Mouse (Mus musculus): ENCODE data around the gene Nat8f2. TPM values are rescaled to one million over a fixed set of nuclear protein-coding genes. Genes with fewer than 3 reads are reported as not detected.
A peak's percentile ranks its signal among the peaks of the same experiment; 100 is the strongest.
"Not testable (repeated sequence)": the region's sequence is repeated elsewhere in the genome, so short reads cannot be mapped to it uniquely, and the experiment has no call there.

The Nat8f2 gene
- total and polyA plus RNA-seq, 2 experiments from 2014 or later = 0.06 TPM; not detected in 1

GRCm38 (mm10) chr6:85851062-85851773 is 17.7 kb downstream of the Nat8f2 start:
- Histone ChIP-seq H3K4me2 (ENCODE audit: low read depth, low read length, poor library complexity, severe bottlenecking) (no peak overlapping the region), H3K9me3 (ENCODE audit: low read length) (no peaks in the 10 kb centered on the region), H3K36me3 (ENCODE audit: insufficient read depth, low read length) (no peaks in the 10 kb centered on the region), H3K27me3 (ENCODE audit: insufficient read depth, low read length) (no peaks in the 10 kb centered on the region), H3K4me3 (ENCODE audit: low read depth, low read length) (no peak overlapping the region), H3K27ac (ENCODE audit: low read depth, low read length) (no peak overlapping the region), H3K9ac (replicated peaks; ENCODE audit: low read length, poor library complexity, severe bottlenecking) (no peak overlapping the region), H3K4me1 (ENCODE audit: insufficient read depth, low read length) (no peaks in the 10 kb centered on the region; the same call in 1 of the 2 replicates)
- DNase-seq (ENCODE audit: low spot score) (no peak), ATAC-seq (ENCODE audit: low FRiP score) (no peak)
- TF ChIP-seq CTCF (IDR thresholded peaks at IDR 0.05) = no peak
- WGBS = 94% methylated on average over 7 of the region's 7 CpGs

DNA sequence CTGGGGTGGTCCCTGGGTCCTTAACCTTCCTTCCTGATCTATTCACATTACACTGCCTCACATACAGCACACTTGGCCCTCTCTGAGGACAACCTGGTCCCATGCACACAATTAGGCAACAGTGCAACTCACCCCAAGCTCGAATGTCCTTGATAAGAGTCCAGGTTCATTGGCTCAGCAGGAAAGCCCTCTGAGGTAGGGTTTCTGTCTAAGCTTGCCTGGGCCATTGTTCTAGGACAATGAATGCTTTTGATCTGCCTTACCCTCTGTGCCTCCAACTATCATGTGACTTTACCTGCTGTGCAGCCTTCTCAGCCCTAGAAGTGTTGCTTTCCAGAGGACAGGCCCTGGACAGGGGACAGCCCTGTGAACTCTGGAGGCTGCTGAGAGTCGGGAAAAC is 19.7 kb downstream of the Nat8f2 start:
- Histone ChIP-seq H3K27me3 (ENCODE audit: insufficient read depth, low read length) (no peaks in the 10 kb centered on the region), H3K27ac (ENCODE audit: low read depth, low read length) (no peak overlapping the region), H3K9ac (replicated peaks; ENCODE audit: low read length, poor library complexity, severe bottlenecking) (no peak overlapping the region), H3K9me3 (ENCODE audit: low read length) (no peaks in the 10 kb centered on the region), H3K4me2 (ENCODE audit: low read depth, low read length, poor library complexity, severe bottlenecking) (no peak overlapping the region), H3K36me3 (ENCODE audit: insufficient read depth, low read length) (no peaks in the 10 kb centered on the region), H3K4me3 (ENCODE audit: low read depth, low read length) (no peak overlapping the region), H3K4me1 (ENCODE audit: insufficient read depth, low read length) (no peaks in the 10 kb centered on the region; the same call in 1 of the 2 replicates)
- TF ChIP-seq CTCF (IDR thresholded peaks at IDR 0.05) = no peak
- ATAC-seq (ENCODE audit: low FRiP score) = no peak
- WGBS = 12% methylated on average over 2 of the region's 2 CpGs
- no peak for DNase-seq (ENCODE audit: low spot score)

- WGBS = 93% methylated on average over 4 of the region's 4 CpGs
- no peak for TF ChIP-seq CTCF (IDR thresholded peaks at IDR 0.05)
- Histone ChIP-seq H3K36me3 (ENCODE audit: insufficient read depth, low read length) (no peaks in the 10 kb centered on the region), H3K27me3 (ENCODE audit: insufficient read depth, low read length) (no peaks in the 10 kb centered on the region), H3K4me1 (ENCODE audit: insufficient read depth, low read length) (no peaks in the 10 kb centered on the region; the same call in 1 of the 2 replicates), H3K4me3 (ENCODE audit: low read depth, low read length) (no peak overlapping the region), H3K9me3 (ENCODE audit: low read length) (no peaks in the 10 kb centered on the region), H3K9ac (replicated peaks; ENCODE audit: low read length, poor library complexity, severe bottlenecking) (no peak overlapping the region), H3K4me2 (ENCODE audit: low read depth, low read length, poor library complexity, severe bottlenecking) (no peak overlapping the region), H3K27ac (ENCODE audit: low read depth, low read length) (no peak overlapping the region)
- ATAC-seq (ENCODE audit: low FRiP score) (no peak), DNase-seq (ENCODE audit: low spot score) (no peak)
Observed at GRCm38 (mm10) chr6:85848140-85848539, 20.8 kb downstream of the Nat8f2 start.

DNA sequence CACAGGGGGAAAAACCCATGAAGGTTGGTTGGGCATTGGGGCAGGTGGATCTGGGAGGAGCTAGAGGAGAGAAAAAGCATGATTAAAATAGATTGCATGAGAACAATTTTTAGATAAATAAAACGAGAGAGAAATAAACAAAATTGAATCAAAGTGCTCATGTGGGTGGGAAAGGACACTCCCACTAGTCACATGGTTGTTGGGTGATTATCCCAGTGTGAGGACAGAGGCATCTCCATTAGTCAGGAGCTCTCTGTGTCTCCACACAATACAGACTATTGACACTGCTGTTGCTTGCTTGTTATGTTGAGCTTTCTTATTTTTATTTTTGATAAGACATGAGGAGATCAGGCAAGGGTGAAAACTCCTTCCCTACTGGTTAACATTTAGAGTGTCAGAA is 22.0 kb downstream of the Nat8f2 start:
- no peak for ATAC-seq (ENCODE audit: low FRiP score)
- H3K4me1 ChIP-seq (ENCODE audit: insufficient read depth, low read length) = no peaks in the 10 kb centered on the region; the same call in 1 of the 2 replicates
- H3K36me3 ChIP-seq (ENCODE audit: insufficient read depth, low read length) = no peaks in the 10 kb centered on the region
- H3K27me3 ChIP-seq (ENCODE audit: insufficient read depth, low read length) = no peaks in the 10 kb centered on the region
- H3K9ac ChIP-seq (replicated peaks; ENCODE audit: low read length, poor library complexity, severe bottlenecking) = no peak overlapping the region
- no peaks in the 10 kb centered on the region for H3K9me3 ChIP-seq (ENCODE audit: low read length)
- no peak for DNase-seq (ENCODE audit: low spot score)
- H3K4me2 ChIP-seq (ENCODE audit: low read depth, low read length, poor library complexity, severe bottlenecking) = no peak overlapping the region
- no peak overlapping the region for H3K4me3 ChIP-seq (ENCODE audit: low read depth, low read length)
- WGBS = 55% methylated on average over 1 of the region's 1 CpGs
- H3K27ac ChIP-seq (ENCODE audit: low read depth, low read length) = no peak overlapping the region
- TF ChIP-seq CTCF (IDR thresholded peaks at IDR 0.05) = no peak

DNA sequence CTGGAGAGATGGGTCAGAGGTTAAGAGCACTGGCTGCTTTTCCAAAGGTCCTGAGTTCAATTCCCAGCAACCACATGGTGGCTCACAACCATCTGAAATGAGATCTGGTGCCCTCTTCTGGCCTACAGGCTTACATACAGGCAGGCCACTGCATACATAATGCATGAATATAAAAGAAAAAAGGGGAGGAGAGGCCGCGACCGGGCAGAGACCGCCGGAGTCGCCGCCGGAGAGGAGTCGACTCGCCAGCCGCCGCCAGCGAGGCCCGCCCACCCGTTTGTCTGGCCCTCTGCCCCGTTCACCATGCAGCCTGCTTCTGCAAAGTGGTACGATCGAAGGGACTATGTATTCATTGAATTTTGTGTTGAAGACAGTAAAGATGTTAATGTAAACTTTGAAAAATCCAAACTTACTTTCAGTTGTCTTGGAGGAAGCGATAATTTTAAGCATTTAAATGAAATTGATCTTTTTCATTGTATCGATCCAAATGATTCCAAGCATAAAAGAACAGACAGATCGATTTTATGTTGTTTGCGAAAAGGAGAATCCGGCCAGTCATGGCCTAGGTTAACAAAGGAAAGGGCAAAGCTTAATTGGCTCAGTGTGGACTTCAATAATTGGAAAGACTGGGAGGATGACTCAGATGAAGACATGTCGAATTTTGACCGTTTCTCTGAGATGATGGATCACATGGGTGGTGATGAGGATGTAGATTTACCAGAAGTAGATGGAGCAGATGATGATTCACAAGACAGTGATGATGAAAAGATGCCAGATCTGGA is 25.1 kb downstream of the Nat8f2 start:
- H3K27me3 ChIP-seq (ENCODE audit: insufficient read depth, low read length); DNase-seq (ENCODE audit: low spot score); ATAC-seq (ENCODE audit: low FRiP score); H3K4me2 ChIP-seq (ENCODE audit: low read depth, low read length, poor library complexity, severe bottlenecking); H3K36me3 ChIP-seq (ENCODE audit: insufficient read depth, low read length); H3K9ac ChIP-seq (replicated peaks; ENCODE audit: low read length, poor library complexity, severe bottlenecking); H3K9me3 ChIP-seq (ENCODE audit: low read length); H3K27ac ChIP-seq (ENCODE audit: low read depth, low read length); H3K4me3 ChIP-seq (ENCODE audit: low read depth, low read length); H3K4me1 ChIP-seq (ENCODE audit: insufficient read depth, low read length): not testable (repeated sequence)
- peak; percentile 21; the same call in 1 of the 2 replicates for TF ChIP-seq CTCF (IDR thresholded peaks at IDR 0.05)
- 64% methylated on average over 25 of the region's 25 CpGs for WGBS

DNA sequence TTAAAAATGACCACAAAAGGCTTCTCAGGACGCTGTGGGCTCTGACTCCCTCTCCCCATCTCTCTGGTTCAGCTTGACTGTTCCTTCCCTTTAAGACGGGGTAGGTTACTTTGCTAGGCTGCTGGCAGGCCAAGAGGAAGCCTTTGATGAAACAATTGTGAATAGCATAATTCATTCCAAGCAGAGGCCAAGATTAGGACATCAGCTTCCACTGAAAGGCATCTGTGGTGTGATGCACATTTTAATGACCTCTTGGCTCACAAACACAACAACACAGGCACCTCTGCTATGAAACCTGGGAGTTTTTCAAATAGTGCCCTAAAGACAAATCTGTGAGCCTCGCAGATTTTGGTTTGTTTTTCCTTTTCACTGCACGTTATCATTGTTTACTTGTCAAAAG is 29.0 kb downstream of the Nat8f2 start:
- 25% methylated on average over 4 of the region's 4 CpGs for WGBS
- H3K4me1 ChIP-seq (ENCODE audit: insufficient read depth, low read length) = no peaks in the 10 kb centered on the region
- DNase-seq (ENCODE audit: low spot score) = peak; percentile 75
- no peaks in the 10 kb centered on the region for H3K36me3 ChIP-seq (ENCODE audit: insufficient read depth, low read length)
- no peak for ATAC-seq (ENCODE audit: low FRiP score)
- H3K4me3 ChIP-seq (ENCODE audit: low read depth, low read length) = no peak overlapping the region
- no peak overlapping the region for H3K27ac ChIP-seq (ENCODE audit: low read depth, low read length)
- H3K4me2 ChIP-seq (ENCODE audit: low read depth, low read length, poor library complexity, severe bottlenecking) = no peak overlapping the region
- no peaks in the 10 kb centered on the region for H3K9me3 ChIP-seq (ENCODE audit: low read length)
- H3K9ac ChIP-seq (replicated peaks; ENCODE audit: low read length, poor library complexity, severe bottlenecking) = no peak overlapping the region
- no peak for TF ChIP-seq CTCF (IDR thresholded peaks at IDR 0.05)
- H3K27me3 ChIP-seq (ENCODE audit: insufficient read depth, low read length) = no peaks in the 10 kb centered on the region

Measured in midbrain, postnatal 0 days (tissue).